Mouse (Mus musculus): ENCODE measurements at regions not wholly inside any gene's neighbourhood (a gene's known extent, or its start where the extent isn't known, plus 50 kb on each side); places are given as distances from the start of the nearest gene placed in this dataset.

DNA sequence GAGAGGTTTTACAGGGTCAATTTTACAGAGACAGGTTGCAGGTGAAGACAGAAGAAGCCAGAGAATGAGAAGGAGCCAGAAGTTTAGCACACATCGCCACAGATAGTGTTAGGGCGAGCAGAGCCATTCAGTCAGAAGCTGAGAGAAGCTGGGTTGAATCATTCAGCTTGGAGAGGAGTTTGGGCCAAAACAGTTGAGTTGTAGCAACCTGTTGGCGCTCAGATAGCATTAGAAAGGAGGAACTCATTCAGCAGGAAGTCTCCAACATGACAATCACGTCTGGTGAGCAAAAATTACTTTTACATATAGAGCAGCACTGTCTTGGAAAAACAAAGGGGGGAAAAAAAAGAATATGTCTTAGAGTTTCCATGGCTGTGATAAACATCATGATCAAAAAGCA is 53.2 kb downstream of the Fam43a start:
- WGBS = 73% methylated on average over 4 of the region's 4 CpGs

DNA sequence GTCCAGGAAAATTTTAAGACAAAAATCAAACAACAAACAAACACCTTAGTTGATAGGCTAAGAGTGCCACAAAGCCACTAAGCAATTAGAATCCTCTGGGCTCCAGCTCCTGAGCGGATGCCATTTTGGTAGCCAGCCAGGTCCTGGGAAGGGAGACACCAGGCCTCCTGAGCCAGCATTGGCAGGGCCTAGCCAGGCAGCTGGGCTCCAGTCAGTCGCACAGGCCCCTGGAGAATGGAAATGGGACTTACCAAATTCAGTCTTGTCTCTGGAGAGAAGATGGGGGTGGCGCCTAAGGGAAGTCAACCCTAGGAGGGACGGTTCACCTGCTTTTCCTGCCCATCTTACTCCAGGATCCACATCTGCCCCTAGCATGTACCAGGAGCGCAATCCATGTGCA is 54.3 kb downstream of the Fam43a start:
- no peak overlapping the region for H3K4me2 ChIP-seq (ENCODE audit: low read depth)
- no peak overlapping the region for H3K27ac ChIP-seq (ENCODE audit: low read depth, low read length)
- no peak for ATAC-seq (ENCODE audit: insufficient read depth, low FRiP score, low TSS enrichment)
- no peaks in the 10 kb centered on the region for H3K36me3 ChIP-seq (ENCODE audit: control insufficient read depth, insufficient read depth, low read length)
- H3K4me3 ChIP-seq (ENCODE audit: low read depth, low read length) = no peak overlapping the region
- DNase-seq (ENCODE audit: low spot score) = no peak
- no peaks in the 10 kb centered on the region for H3K4me1 ChIP-seq (ENCODE audit: control insufficient read depth, insufficient read depth, low read length)
- no peaks in the 10 kb centered on the region for H3K27me3 ChIP-seq (ENCODE audit: control insufficient read depth, insufficient read depth, low read length)
- 90% methylated on average over 5 of the region's 5 CpGs for WGBS
- H3K9me3 ChIP-seq (ENCODE audit: control insufficient read depth, low read length) = no peaks in the 10 kb centered on the region
- no peak overlapping the region for H3K9ac ChIP-seq (ENCODE audit: low read length)

More for the DNA sequence above, 53.2 kb downstream of the Fam43a start:
- Histone ChIP-seq H3K4me1 (ENCODE audit: control insufficient read depth, insufficient read depth, low read length) (no peaks in the 10 kb centered on the region), H3K4me3 (ENCODE audit: low read depth, low read length) (no peak overlapping the region), H3K9ac (ENCODE audit: low read length) (no peak overlapping the region), H3K9me3 (ENCODE audit: control insufficient read depth, low read length) (no peaks in the 10 kb centered on the region), H3K27me3 (ENCODE audit: control insufficient read depth, insufficient read depth, low read length) (no peaks in the 10 kb centered on the region), H3K27ac (ENCODE audit: low read depth, low read length) (no peak overlapping the region), H3K36me3 (ENCODE audit: control insufficient read depth, insufficient read depth, low read length) (no peaks in the 10 kb centered on the region), H3K4me2 (ENCODE audit: low read depth) (no peak overlapping the region)
- no peak for ATAC-seq (ENCODE audit: insufficient read depth, low FRiP score, low TSS enrichment)
- DNase-seq (ENCODE audit: low spot score) = no peak

- ATAC-seq (ENCODE audit: insufficient read depth, low FRiP score, low TSS enrichment) = no peak
- Histone ChIP-seq H3K36me3 (ENCODE audit: control insufficient read depth, insufficient read depth, low read length) (no peaks in the 10 kb centered on the region), H3K4me1 (ENCODE audit: control insufficient read depth, insufficient read depth, low read length) (no peaks in the 10 kb centered on the region), H3K27ac (ENCODE audit: low read depth, low read length) (no peak overlapping the region), H3K4me3 (ENCODE audit: low read depth, low read length) (no peak overlapping the region), H3K9me3 (ENCODE audit: control insufficient read depth, low read length) (no peaks in the 10 kb centered on the region), H3K4me2 (ENCODE audit: low read depth) (no peak overlapping the region), H3K27me3 (ENCODE audit: control insufficient read depth, insufficient read depth, low read length) (no peaks in the 10 kb centered on the region), H3K9ac (ENCODE audit: low read length) (no peak overlapping the region)
- no peak for DNase-seq (ENCODE audit: low spot score)
- 75% methylated on average over 9 of the region's 9 CpGs for WGBS
Measured at GRCm38 (mm10) chr16:30654226-30654625, 54.7 kb downstream of the Fam43a start.

GRCm38 (mm10) chr16:30655798-30656221 is 56.3 kb downstream of the Fam43a start:
- Histone ChIP-seq H3K4me1 (ENCODE audit: control insufficient read depth, insufficient read depth, low read length) (no peaks in the 10 kb centered on the region), H3K27me3 (ENCODE audit: control insufficient read depth, insufficient read depth, low read length) (no peaks in the 10 kb centered on the region), H3K4me3 (ENCODE audit: low read depth, low read length) (no peak overlapping the region), H3K27ac (ENCODE audit: low read depth, low read length) (no peak overlapping the region), H3K9me3 (ENCODE audit: control insufficient read depth, low read length) (no peaks in the 10 kb centered on the region), H3K36me3 (ENCODE audit: control insufficient read depth, insufficient read depth, low read length) (no peaks in the 10 kb centered on the region), H3K9ac (ENCODE audit: low read length) (no peak overlapping the region), H3K4me2 (ENCODE audit: low read depth) (no peak overlapping the region)
- DNase-seq (ENCODE audit: low spot score) (no peak), ATAC-seq (ENCODE audit: insufficient read depth, low FRiP score, low TSS enrichment) (no peak)
- WGBS = 74% methylated on average over 5 of the region's 5 CpGs

- ATAC-seq (ENCODE audit: insufficient read depth, low FRiP score, low TSS enrichment) = no peak
- no peak overlapping the region for H3K9ac ChIP-seq (ENCODE audit: low read length)
Measured at GRCm38 (mm10) chr16:30656881-30657280, 57.4 kb downstream of the Fam43a start.

DNA sequence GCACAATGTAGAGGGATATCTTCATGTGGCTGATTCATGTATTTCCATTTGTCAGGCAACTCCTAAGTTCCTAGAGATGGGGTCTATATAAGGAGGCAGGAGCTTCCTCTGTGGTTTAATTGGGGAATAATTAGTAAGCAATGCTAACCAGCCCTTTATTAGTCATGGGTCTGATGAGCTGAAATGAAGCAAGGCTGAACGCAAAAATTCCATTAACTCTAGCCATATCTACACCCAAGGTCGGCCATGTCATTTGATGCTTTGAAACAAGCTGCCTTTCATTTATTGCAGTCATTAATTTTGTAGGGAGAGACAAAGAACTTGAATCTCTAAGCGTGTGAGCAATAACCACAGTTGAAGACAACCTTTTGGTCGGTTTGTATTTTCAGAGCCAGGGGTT is 59.4 kb downstream of the Fam43a start:
- Histone ChIP-seq H3K36me3 (ENCODE audit: control insufficient read depth, insufficient read depth, low read length) (no peaks in the 10 kb centered on the region), H3K9me3 (ENCODE audit: control insufficient read depth, low read length) (no peaks in the 10 kb centered on the region), H3K9ac (ENCODE audit: low read length) (no peak overlapping the region), H3K27me3 (ENCODE audit: control insufficient read depth, insufficient read depth, low read length) (no peaks in the 10 kb centered on the region), H3K27ac (ENCODE audit: low read depth, low read length) (no peak overlapping the region), H3K4me1 (ENCODE audit: control insufficient read depth, insufficient read depth, low read length) (no peaks in the 10 kb centered on the region), H3K4me2 (ENCODE audit: low read depth) (no peak overlapping the region), H3K4me3 (ENCODE audit: low read depth, low read length) (no peak overlapping the region)
- DNase-seq (ENCODE audit: low spot score) (no peak), ATAC-seq (ENCODE audit: insufficient read depth, low FRiP score, low TSS enrichment) (no peak)
- 84% methylated on average over 4 of the region's 4 CpGs for WGBS

More at GRCm38 (mm10) chr16:30656881-30657280, 57.4 kb downstream of the Fam43a start:
- 90% methylated on average over 17 of the region's 17 CpGs for WGBS
- Histone ChIP-seq H3K4me1 (ENCODE audit: control insufficient read depth, insufficient read depth, low read length) (no peaks in the 10 kb centered on the region), H3K9me3 (ENCODE audit: control insufficient read depth, low read length) (no peaks in the 10 kb centered on the region), H3K4me2 (ENCODE audit: low read depth) (no peak overlapping the region), H3K36me3 (ENCODE audit: control insufficient read depth, insufficient read depth, low read length) (no peaks in the 10 kb centered on the region), H3K27ac (ENCODE audit: low read depth, low read length) (no peak overlapping the region), H3K4me3 (ENCODE audit: low read depth, low read length) (no peak overlapping the region), H3K27me3 (ENCODE audit: control insufficient read depth, insufficient read depth, low read length) (no peaks in the 10 kb centered on the region)
- DNase-seq (ENCODE audit: low spot score) = no peak

- Histone ChIP-seq H3K9me3 (ENCODE audit: control insufficient read depth, low read length) (no peaks in the 10 kb centered on the region), H3K27ac (ENCODE audit: low read depth, low read length) (no peak overlapping the region), H3K4me3 (ENCODE audit: low read depth, low read length) (no peak overlapping the region), H3K4me2 (ENCODE audit: low read depth) (no peak overlapping the region), H3K27me3 (ENCODE audit: control insufficient read depth, insufficient read depth, low read length) (no peaks in the 10 kb centered on the region), H3K4me1 (ENCODE audit: control insufficient read depth, insufficient read depth, low read length) (no peaks in the 10 kb centered on the region), H3K9ac (ENCODE audit: low read length) (no peak overlapping the region), H3K36me3 (ENCODE audit: control insufficient read depth, insufficient read depth, low read length) (no peaks in the 10 kb centered on the region)
- no peak for DNase-seq (ENCODE audit: low spot score)
- ATAC-seq (ENCODE audit: insufficient read depth, low FRiP score, low TSS enrichment) = no peak
- 61% methylated on average over 16 of the region's 16 CpGs for WGBS
Measured at GRCm38 (mm10) chr16:30661086-30661977, 61.8 kb downstream of the Fam43a start.

- DNase-seq (ENCODE audit: low spot score) (no peak), ATAC-seq (ENCODE audit: insufficient read depth, low FRiP score, low TSS enrichment) (no peak)
- Histone ChIP-seq H3K9ac (ENCODE audit: low read length) (no peak overlapping the region), H3K4me2 (ENCODE audit: low read depth) (no peak overlapping the region), H3K36me3 (ENCODE audit: control insufficient read depth, insufficient read depth, low read length) (no peaks in the 10 kb centered on the region), H3K27me3 (ENCODE audit: control insufficient read depth, insufficient read depth, low read length) (no peaks in the 10 kb centered on the region), H3K27ac (ENCODE audit: low read depth, low read length) (no peak overlapping the region), H3K4me3 (ENCODE audit: low read depth, low read length) (no peak overlapping the region), H3K9me3 (ENCODE audit: control insufficient read depth, low read length) (no peaks in the 10 kb centered on the region), H3K4me1 (ENCODE audit: control insufficient read depth, insufficient read depth, low read length) (no peaks in the 10 kb centered on the region)
- WGBS = 71% methylated on average over 8 of the region's 8 CpGs
Measured at GRCm38 (mm10) chr16:30663055-30663454, 63.5 kb downstream of the Fam43a start.

DNA sequence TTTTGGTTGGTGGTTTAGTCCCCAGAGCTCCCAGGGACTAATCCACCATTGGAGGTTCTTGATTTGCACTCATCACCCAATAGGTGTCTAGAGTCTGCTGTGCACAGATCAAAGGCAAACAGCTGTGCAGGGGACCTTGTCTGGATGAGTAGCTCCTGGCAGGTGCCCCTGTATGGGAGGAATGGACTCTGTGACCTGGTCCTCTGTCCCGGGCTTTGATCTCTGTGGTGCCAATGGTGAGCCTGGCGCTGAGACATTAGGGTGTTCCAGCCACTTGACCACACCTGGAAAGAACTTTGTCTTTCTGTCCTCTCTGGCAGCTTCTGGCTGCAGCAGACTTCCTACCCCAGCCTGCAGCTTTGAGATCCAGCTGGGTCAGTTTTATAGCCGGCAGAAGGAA is 64.4 kb downstream of the Fam43a start:
- no peak overlapping the region for H3K27ac ChIP-seq (ENCODE audit: low read depth, low read length)
- no peaks in the 10 kb centered on the region for H3K4me1 ChIP-seq (ENCODE audit: control insufficient read depth, insufficient read depth, low read length)
- H3K9me3 ChIP-seq (ENCODE audit: control insufficient read depth, low read length) = no peaks in the 10 kb centered on the region
- H3K4me3 ChIP-seq (ENCODE audit: low read depth, low read length) = no peak overlapping the region
- DNase-seq (ENCODE audit: low spot score) = no peak
- no peaks in the 10 kb centered on the region for H3K27me3 ChIP-seq (ENCODE audit: control insufficient read depth, insufficient read depth, low read length)
- ATAC-seq (ENCODE audit: insufficient read depth, low FRiP score, low TSS enrichment) = no peak
- H3K36me3 ChIP-seq (ENCODE audit: control insufficient read depth, insufficient read depth, low read length) = no peaks in the 10 kb centered on the region
- H3K4me2 ChIP-seq (ENCODE audit: low read depth) = no peak overlapping the region
- WGBS = 56% methylated on average over 3 of the region's 3 CpGs
- no peak overlapping the region for H3K9ac ChIP-seq (ENCODE audit: low read length)

All from neural tube, embryonic 11.5 days (tissue).